Mouse (Mus musculus): Measurements from ENCODE around the gene Dennd6b. TPM values are rescaled to one million over a fixed set of nuclear protein-coding genes. Genes with fewer than 3 reads are reported as not detected.

Dennd6b gene
- total and polyA plus RNA-seq, 3 experiments, result 6.1 to 11.4 TPM; not detected in 1

GRCm38 (mm10) chr15:89165478-89165877 lies 30.8 kb downstream of the Dennd6b start:
- no peaks in the 10 kb centered on the region for H3K27me3 ChIP-seq (ENCODE audit: control insufficient read depth in 1 of 2, insufficient read depth in 2 of 2, low read length in 2 of 2)
- no peak for DNase-seq (ENCODE audit: low read depth, low spot score)
- no peak for TF ChIP-seq POLR2AphosphoS2 (IDR thresholded peaks at IDR 0.05; ENCODE audit: low read length)
- no peak for TF ChIP-seq KAT2A (conservative IDR thresholded peaks at IDR 0.05; ENCODE audit: low read depth, low read length)
- TF ChIP-seq ETS1 (IDR thresholded peaks at IDR 0.05; ENCODE audit: low read depth, low read length), result no peak
- TF ChIP-seq MXI1 (IDR thresholded peaks at IDR 0.05; ENCODE audit: low read depth, low read length), result no peak
- no peak for TF ChIP-seq BHLHE40 (IDR thresholded peaks at IDR 0.05; ENCODE audit: borderline replicate concordance, low read depth, low read length)
- TF ChIP-seq POLR2AphosphoS5 (IDR thresholded peaks at IDR 0.05; ENCODE audit: borderline replicate concordance, low read depth, low read length), result no peak
- TF ChIP-seq UBTF (IDR thresholded peaks at IDR 0.05; ENCODE audit: borderline replicate concordance, insufficient read depth, low read depth, low read length), result no peak
- no peak for TF ChIP-seq SMC3 (IDR thresholded peaks at IDR 0.05; ENCODE audit: low read depth, low read length)
- TF ChIP-seq EP300 (IDR thresholded peaks at IDR 0.05; ENCODE audit: low read depth in 1 of 2, low read length in 2 of 2), result no peak
- no peak for TF ChIP-seq ZKSCAN1 (IDR thresholded peaks at IDR 0.05; ENCODE audit: low read depth, low read length)
- H3K4me1 ChIP-seq (ENCODE audit: control insufficient read depth in 1 of 2, insufficient read depth in 2 of 2, low read length in 2 of 2), result peaks cover 0 to 3% of the 10 kb centered on the region in 2 experiments; a peak in 1 of 4 replicates
- H3K9ac ChIP-seq (ENCODE audit: control insufficient read depth, low read depth, low read length, poor library complexity, severe bottlenecking), result no peak overlapping the region
- H3K36me3 ChIP-seq (ENCODE audit: control insufficient read depth in 1 of 2, insufficient read depth in 2 of 2, low read length in 2 of 2), result no peaks in the 10 kb centered on the region
- no peaks in the 10 kb centered on the region for H3K79me2 ChIP-seq (ENCODE audit: control insufficient read depth, insufficient read depth, low read length, poor library complexity)
- no peaks in the 10 kb centered on the region for H3K9me3 ChIP-seq (replicated peaks; ENCODE audit: insufficient read depth, low read length)
- H3K27ac ChIP-seq (ENCODE audit: control insufficient read depth, low read depth, low read length), result no peak overlapping the region
- H3K4me3 ChIP-seq (ENCODE audit: control insufficient read depth in 1 of 2, insufficient read depth in 1 of 2, low read depth in 2 of 2, low read length in 2 of 2), result no peak overlapping the region

GRCm38 (mm10) chr15:89161397-89161796 lies 34.9 kb downstream of the Dennd6b start:
- TF ChIP-seq ZC3H11A (IDR thresholded peaks at IDR 0.05; ENCODE audit: low read depth, low read length), result no peak
- TF ChIP-seq ZNF384 (IDR thresholded peaks at IDR 0.05; ENCODE audit: low read depth, low read length), result no peak
- TF ChIP-seq USF1 (IDR thresholded peaks at IDR 0.05; ENCODE audit: low read depth, low read length), result no peak
- no peak for TF ChIP-seq MEF2A (IDR thresholded peaks at IDR 0.05; ENCODE audit: extremely low read depth, insufficient replicate concordance, low read depth, low read length, poor library complexity, severe bottlenecking)
- TF ChIP-seq MXI1 (IDR thresholded peaks at IDR 0.05; ENCODE audit: low read depth, low read length), result no peak
- TF ChIP-seq JUND (IDR thresholded peaks at IDR 0.05; ENCODE audit: low read depth, low read length), result no peak
- no peak for TF ChIP-seq SIN3A (IDR thresholded peaks at IDR 0.05; ENCODE audit: low read length)
- no peak for TF ChIP-seq EP300 (IDR thresholded peaks at IDR 0.05; ENCODE audit: low read depth in 1 of 2, low read length in 2 of 2)
- no peak for TF ChIP-seq RCOR1 (IDR thresholded peaks at IDR 0.05; ENCODE audit: low read depth, low read length)
- Histone ChIP-seq H3K27me3 (ENCODE audit: control insufficient read depth in 1 of 2, insufficient read depth in 2 of 2, low read length in 2 of 2) (no peaks in the 10 kb centered on the region), H3K36me3 (ENCODE audit: control insufficient read depth in 1 of 2, insufficient read depth in 2 of 2, low read length in 2 of 2) (no peaks in the 10 kb centered on the region), H3K9ac (ENCODE audit: control insufficient read depth, low read depth, low read length, poor library complexity, severe bottlenecking) (no peak overlapping the region), H3K27ac (ENCODE audit: control insufficient read depth, low read depth, low read length) (no peak overlapping the region), H3K4me3 (ENCODE audit: control insufficient read depth in 1 of 2, insufficient read depth in 1 of 2, low read depth in 2 of 2, low read length in 2 of 2) (no peak overlapping the region), H3K79me2 (ENCODE audit: control insufficient read depth, insufficient read depth, low read length, poor library complexity) (no peaks in the 10 kb centered on the region), H3K9me3 (replicated peaks; ENCODE audit: insufficient read depth, low read length) (no peaks in the 10 kb centered on the region), H3K4me1 (ENCODE audit: control insufficient read depth in 1 of 2, insufficient read depth in 2 of 2, low read length in 2 of 2) (no peaks in the 10 kb centered on the region)
- no peak for DNase-seq (ENCODE audit: low read depth, low spot score)

Data from MEL (cell line).